Mouse (Mus musculus): ENCODE results near the gene Gclm.
A peak's percentile ranks its signal among the peaks of the same experiment; 100 is the strongest.
"Not testable (repeated sequence)": the region's sequence is repeated elsewhere in the genome, so short reads cannot be mapped to it uniquely, and the experiment has no call there.

Gclm gene

GRCm38 (mm10) chr3:122242876-122243275 lies 2.5 kb upstream of the Gclm start:
- DNase-seq (ENCODE audit: low spot score in 2 of 2) = no peak

GRCm38 (mm10) chr3:122243416-122244167 lies 1.8 kb upstream of the Gclm start:
- DNase-seq (ENCODE audit: low spot score in 2 of 2) = no peak

- no peak for DNase-seq (ENCODE audit: low spot score in 2 of 2)
Observed at GRCm38 (mm10) chr3:122244759-122245158, 598 bp upstream of the Gclm start.

- peak in 1 of 2 experiments; percentile 69 for DNase-seq (ENCODE audit: low spot score in 2 of 2)
Observed at GRCm38 (mm10) chr3:122245878-122246332, 548 bp downstream of the Gclm start.

- DNase-seq (ENCODE audit: low spot score in 2 of 2) = no peak
Observed at GRCm38 (mm10) chr3:122246406-122246805, 1.0 kb downstream of the Gclm start.

- DNase-seq (ENCODE audit: low spot score in 2 of 2) = no peak
Observed at GRCm38 (mm10) chr3:122246986-122247767, 1.8 kb downstream of the Gclm start.

- DNase-seq (ENCODE audit: low spot score in 2 of 2) = no peak
Observed at GRCm38 (mm10) chr3:122247768-122248100, 2.4 kb downstream of the Gclm start.

- DNase-seq (ENCODE audit: low spot score in 2 of 2) = no peak
Observed at GRCm38 (mm10) chr3:122252466-122253253, 7.3 kb downstream of the Gclm start.

- DNase-seq (ENCODE audit: low spot score in 2 of 2) = not testable (repeated sequence)
Observed at GRCm38 (mm10) chr3:122254050-122254449, 8.7 kb downstream of the Gclm start.

GRCm38 (mm10) chr3:122269986-122270385 lies 24.6 kb downstream of the Gclm start:
- DNase-seq (ENCODE audit: low spot score in 2 of 2) = no peak

GRCm38 (mm10) chr3:122272565-122272964 lies 27.2 kb downstream of the Gclm start:
- DNase-seq (ENCODE audit: low spot score in 2 of 2) = not testable (repeated sequence)

GRCm38 (mm10) chr3:122273407-122274240 lies 28.3 kb downstream of the Gclm start:
- no peak for DNase-seq (ENCODE audit: low spot score in 2 of 2)

GRCm38 (mm10) chr3:122274241-122275024 lies 29.1 kb downstream of the Gclm start, which contains the start of gene Dnttip2:
TSS of gene Dnttip2 (plus strand) at chr3:122274388.
- peak; percentile 92 for DNase-seq (ENCODE audit: low spot score in 2 of 2)

- no peak for DNase-seq (ENCODE audit: low spot score in 2 of 2)
Observed at GRCm38 (mm10) chr3:122275111-122275510, 29.8 kb downstream of the Gclm start.

GRCm38 (mm10) chr3:122287195-122287594 lies 41.8 kb downstream of the Gclm start:
- no peak for DNase-seq (ENCODE audit: low spot score in 2 of 2)

- no peak for DNase-seq (ENCODE audit: low spot score in 2 of 2)
Observed at GRCm38 (mm10) chr3:122288613-122289195, 43.3 kb downstream of the Gclm start.

GRCm38 (mm10) chr3:122289344-122289743 lies 44.0 kb downstream of the Gclm start:
- not testable (repeated sequence) for DNase-seq (ENCODE audit: low spot score in 2 of 2)

- no peak for DNase-seq (ENCODE audit: low spot score in 2 of 2)
Observed at GRCm38 (mm10) chr3:122290696-122291095, 45.3 kb downstream of the Gclm start.

GRCm38 (mm10) chr3:122291828-122292227 lies 46.5 kb downstream of the Gclm start:
- DNase-seq (ENCODE audit: low spot score in 2 of 2) = no peak

Data from urinary bladder, postnatal 4 days (tissue).